Mouse (Mus musculus): ENCODE results near the gene Snx33. TPM values are rescaled to one million over a fixed set of nuclear protein-coding genes. Genes with fewer than 3 reads are reported as not detected.

The Snx33 gene
- total and polyA plus RNA-seq, 3 experiments, result 2.2 to 3.5 TPM; not detected in 1

DNA sequence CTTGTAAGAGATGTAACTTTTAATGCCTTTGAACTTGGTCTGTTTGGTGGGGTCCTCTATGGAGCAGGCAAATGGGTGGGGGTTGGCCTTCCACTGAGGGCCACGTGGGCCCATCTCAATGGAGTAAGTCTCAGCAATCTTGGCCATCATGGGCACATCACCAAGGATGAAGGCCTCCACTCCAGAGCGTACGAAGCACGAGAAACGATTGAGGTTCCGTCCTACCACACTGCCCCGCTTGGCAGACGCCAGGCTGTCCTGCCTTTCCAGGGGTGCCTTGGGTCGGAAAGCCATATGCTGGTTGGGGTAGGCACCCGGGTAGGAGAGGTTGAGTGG is 2.2 kb downstream of the Snx33 start:
- Histone ChIP-seq H3K79me2 (ENCODE audit: control insufficient read depth, insufficient read depth, low read length, poor library complexity) (no peaks in the 10 kb centered on the region; the same call in 1 of the 2 replicates), H3K9me3 (replicated peaks; ENCODE audit: insufficient read depth, low read length) (no peaks in the 10 kb centered on the region), H3K36me3 (ENCODE audit: control insufficient read depth in 1 of 2, insufficient read depth in 2 of 2, low read length in 2 of 2) (peaks cover 0 to 8% of the 10 kb centered on the region in 2 experiments; a peak in 2 of 4 replicates), H3K9ac (ENCODE audit: control insufficient read depth, low read depth, low read length, poor library complexity, severe bottlenecking) (no peak overlapping the region), H3K4me1 (ENCODE audit: control insufficient read depth in 1 of 2, insufficient read depth in 2 of 2, low read length in 2 of 2) (peaks cover 5 to 30% of the 10 kb centered on the region in 2 experiments; a peak in 3 of 4 replicates), H3K27ac (ENCODE audit: control insufficient read depth, low read depth, low read length) (no peak overlapping the region), H3K27me3 (ENCODE audit: control insufficient read depth in 1 of 2, insufficient read depth in 2 of 2, low read length in 2 of 2) (no peaks in the 10 kb centered on the region), H3K4me3 (ENCODE audit: control insufficient read depth in 1 of 2, insufficient read depth in 1 of 2, low read depth in 2 of 2, low read length in 2 of 2) (no peak overlapping the region)
- TF ChIP-seq SIN3A (IDR thresholded peaks at IDR 0.05; ENCODE audit: low read length), result no peak
- TF ChIP-seq RAD21 (IDR thresholded peaks at IDR 0.05; ENCODE audit: low read depth, low read length), result no peak
- TF ChIP-seq MAX (IDR thresholded peaks at IDR 0.05; ENCODE audit: low read length), result no peak
- TF ChIP-seq USF2 (IDR thresholded peaks at IDR 0.05; ENCODE audit: borderline replicate concordance in 1 of 2, insufficient read depth in 1 of 2, low read depth in 1 of 2, low read length in 2 of 2), result no peak
- TF ChIP-seq TCF12 (IDR thresholded peaks at IDR 0.05; ENCODE audit: low read depth, low read length), result no peak
- TF ChIP-seq SMC3 (IDR thresholded peaks at IDR 0.05; ENCODE audit: low read depth, low read length), result no peak
- TF ChIP-seq MYB (IDR thresholded peaks at IDR 0.05; ENCODE audit: low read depth, low read length), result no peak
- no peak for TF ChIP-seq ZMIZ1 (IDR thresholded peaks at IDR 0.05; ENCODE audit: low read depth, low read length)
- no peak for TF ChIP-seq ZKSCAN1 (IDR thresholded peaks at IDR 0.05; ENCODE audit: low read depth, low read length)
- TF ChIP-seq CHD2 (IDR thresholded peaks at IDR 0.05; ENCODE audit: low read length), result no peak
- TF ChIP-seq BHLHE40 (IDR thresholded peaks at IDR 0.05; ENCODE audit: borderline replicate concordance, low read depth, low read length), result no peak
- TF ChIP-seq GATA1 (IDR thresholded peaks at IDR 0.05; ENCODE audit: low read depth, low read length), result no peak
- no peak for TF ChIP-seq EP300 (IDR thresholded peaks at IDR 0.05; ENCODE audit: low read depth in 1 of 2, low read length in 2 of 2)
- TF ChIP-seq USF1 (IDR thresholded peaks at IDR 0.05; ENCODE audit: low read depth, low read length), result no peak
- no peak for TF ChIP-seq HCFC1 (IDR thresholded peaks at IDR 0.05; ENCODE audit: low read depth, low read length)
- TF ChIP-seq ZC3H11A (IDR thresholded peaks at IDR 0.05; ENCODE audit: low read depth, low read length), result no peak
- no peak for TF ChIP-seq POLR2AphosphoS5 (IDR thresholded peaks at IDR 0.05; ENCODE audit: borderline replicate concordance, low read depth, low read length)
- no peak for DNase-seq (ENCODE audit: low read depth, low spot score)

DNA sequence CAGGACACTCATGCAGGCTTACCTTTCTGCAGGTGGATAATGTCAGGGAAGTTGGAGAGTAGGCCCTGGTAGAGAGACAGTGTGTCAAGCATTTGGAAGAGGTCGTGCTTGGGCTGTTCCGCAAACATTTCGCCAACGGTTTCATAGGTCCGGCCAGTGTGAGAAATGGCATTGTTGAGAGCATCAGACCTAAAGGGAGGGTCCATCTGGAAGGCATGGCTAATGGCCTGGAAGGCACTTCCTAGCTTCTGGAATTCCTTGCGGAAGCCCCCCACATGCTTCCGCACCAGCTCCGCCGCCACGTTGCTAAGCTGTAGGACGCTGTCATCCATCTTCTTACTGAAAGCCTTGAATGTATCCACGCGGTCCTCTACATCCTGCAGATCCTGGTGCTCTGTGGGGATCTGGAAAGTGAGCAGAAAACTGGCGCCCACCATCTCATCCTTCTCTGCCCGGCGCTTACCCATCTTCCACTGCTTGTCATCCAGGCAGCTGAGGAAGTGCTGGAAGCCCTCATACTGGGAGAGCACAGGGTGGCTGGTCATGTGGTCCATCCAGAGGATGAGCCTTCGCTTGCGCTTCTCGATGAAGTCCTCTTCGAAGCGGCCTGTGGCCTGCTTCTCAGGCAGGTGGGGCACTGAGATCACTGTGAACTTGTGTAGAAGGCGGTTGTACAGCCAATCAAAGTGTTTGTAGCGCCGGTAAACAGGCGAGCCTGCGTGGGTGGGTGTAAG is 2.7 kb downstream of the Snx33 start:
- Histone ChIP-seq H3K36me3 (ENCODE audit: control insufficient read depth in 1 of 2, insufficient read depth in 2 of 2, low read length in 2 of 2) (peaks cover 0 to 8% of the 10 kb centered on the region in 2 experiments; a peak in 2 of 4 replicates), H3K9me3 (replicated peaks; ENCODE audit: insufficient read depth, low read length) (no peaks in the 10 kb centered on the region), H3K9ac (ENCODE audit: control insufficient read depth, low read depth, low read length, poor library complexity, severe bottlenecking) (no peak overlapping the region), H3K79me2 (ENCODE audit: control insufficient read depth, insufficient read depth, low read length, poor library complexity) (no peaks in the 10 kb centered on the region; the same call in 1 of the 2 replicates), H3K4me3 (ENCODE audit: control insufficient read depth in 1 of 2, insufficient read depth in 1 of 2, low read depth in 2 of 2, low read length in 2 of 2) (peak overlapping the region in 1 of 2 experiments; percentile 19; a peak in 1 of 4 replicates), H3K27ac (ENCODE audit: control insufficient read depth, low read depth, low read length) (no peak overlapping the region; the same call in 1 of the 2 replicates), H3K4me1 (ENCODE audit: control insufficient read depth in 1 of 2, insufficient read depth in 2 of 2, low read length in 2 of 2) (peaks cover 5 to 30% of the 10 kb centered on the region in 2 experiments; a peak in 3 of 4 replicates), H3K27me3 (ENCODE audit: control insufficient read depth in 1 of 2, insufficient read depth in 2 of 2, low read length in 2 of 2) (no peaks in the 10 kb centered on the region)
- DNase-seq (ENCODE audit: low read depth, low spot score), result no peak
- TF ChIP-seq E2F4 (IDR thresholded peaks at IDR 0.05; ENCODE audit: borderline replicate concordance, low read depth, low read length), result no peak
- TF ChIP-seq ZNF384 (IDR thresholded peaks at IDR 0.05; ENCODE audit: low read depth, low read length), result no peak
- no peak for TF ChIP-seq ELF1 (IDR thresholded peaks at IDR 0.05; ENCODE audit: low read depth, low read length)
- TF ChIP-seq CHD2 (IDR thresholded peaks at IDR 0.05; ENCODE audit: low read length), result no peak
- TF ChIP-seq MAZ (IDR thresholded peaks at IDR 0.05; ENCODE audit: low read depth, low read length), result no peak
- no peak for TF ChIP-seq MAX (IDR thresholded peaks at IDR 0.05; ENCODE audit: low read length)
- no peak for TF ChIP-seq ZMIZ1 (IDR thresholded peaks at IDR 0.05; ENCODE audit: low read depth, low read length)
- TF ChIP-seq SIN3A (IDR thresholded peaks at IDR 0.05; ENCODE audit: low read length), result no peak
- TF ChIP-seq HCFC1 (IDR thresholded peaks at IDR 0.05; ENCODE audit: low read depth, low read length), result no peak
- TF ChIP-seq MEF2A (IDR thresholded peaks at IDR 0.05; ENCODE audit: extremely low read depth, insufficient replicate concordance, low read depth, low read length, poor library complexity, severe bottlenecking), result no peak
- TF ChIP-seq BHLHE40 (IDR thresholded peaks at IDR 0.05; ENCODE audit: borderline replicate concordance, low read depth, low read length), result no peak
- TF ChIP-seq RCOR1 (IDR thresholded peaks at IDR 0.05; ENCODE audit: low read depth, low read length), result no peak
- no peak for TF ChIP-seq GATA1 (IDR thresholded peaks at IDR 0.05; ENCODE audit: low read depth, low read length)
